ENCODE assay signal across 24 mouse cellular contexts in the genomic region with DNA sequence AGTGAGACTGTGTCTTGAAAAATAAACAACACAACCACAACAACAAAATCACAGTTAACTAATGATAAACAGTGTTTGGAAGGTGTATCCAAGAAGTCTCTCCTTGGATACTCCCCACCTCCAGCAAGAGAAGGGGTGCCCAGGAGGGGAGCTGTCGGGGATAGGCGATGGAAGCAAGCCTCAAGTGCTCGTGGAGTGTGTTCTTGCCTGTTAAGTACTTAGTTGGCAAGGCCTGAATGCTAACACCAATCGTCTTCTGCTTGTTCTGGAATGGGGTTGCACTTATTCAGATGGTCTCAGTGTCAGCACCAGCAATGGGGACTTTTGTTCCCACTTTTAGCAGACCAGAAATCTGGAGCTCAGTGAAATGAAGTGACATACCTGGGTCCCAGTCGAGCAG. TPM values are rescaled to one million over a fixed set of nuclear protein-coding genes. Genes with fewer than 3 reads are reported as not detected.
DNase-seq lines count a peak whose midpoint lies in the region; ATAC-seq and TF ChIP-seq lines count a peak whose summit lies in the region.
"Had no signal": no experiment of that assay in that cellular context is flagged by ENCODE, and none has a peak within 500 bp of the region (broad histone marks: within the 10 kb centered on the region; RNA-seq: fewer than 3 reads in every experiment).

No protein-coding gene starts in this region.

- H3K9me3 ChIP-seq in hindbrain, postnatal 0 days (ENCODE audit: low read length), result no peaks in the 10 kb centered on the region
- no peaks in the 10 kb centered on the region for H3K9me3 ChIP-seq in hindbrain, embryonic 14.5 days (ENCODE audit: control insufficient read depth, low read length)
- H3K9me3 ChIP-seq in midbrain, embryonic 13.5 days, result no peaks in the 10 kb centered on the region
- H3K9me3 ChIP-seq in midbrain, embryonic 11.5 days (ENCODE audit: control insufficient read depth, low read length), result no peaks in the 10 kb centered on the region
- H3K9me3 ChIP-seq in lung, postnatal 0 days (ENCODE audit: low read length), result no peaks in the 10 kb centered on the region
- H3K9me3 ChIP-seq in forebrain, embryonic 16.5 days (ENCODE audit: control insufficient read depth, low read length), result no peaks in the 10 kb centered on the region
- H3K9me3 ChIP-seq: embryonic facial prominence, embryonic 12.5 days; embryonic facial prominence, embryonic 15.5 days; heart, embryonic 10.5 days; heart, embryonic 13.5 days had no signal

- TF ChIP-seq EP300 in lung, postnatal 0 days (IDR thresholded peaks at IDR 0.05), result no peak

- no peak for ATAC-seq in hindbrain, postnatal 0 days
- ATAC-seq in hindbrain, embryonic 14.5 days (ENCODE audit: low FRiP score), result no peak
- no peak for ATAC-seq in midbrain, embryonic 13.5 days
- ATAC-seq in midbrain, embryonic 11.5 days (ENCODE audit: low FRiP score), result no peak
- peak; percentile 64 for ATAC-seq in lung, postnatal 0 days
- no peak for ATAC-seq in forebrain, embryonic 16.5 days
- ATAC-seq: CD4-positive, CD25-positive, alpha-beta regulatory T cell, adult 4 months; forebrain, embryonic 14.5 days; hindbrain, embryonic 16.5 days had no signal

- H3K27ac ChIP-seq in hindbrain, postnatal 0 days, result peak overlapping the region; percentile 48; the same call in 1 of the 2 replicates
- H3K27ac ChIP-seq in hindbrain, embryonic 14.5 days, result no peak overlapping the region
- 0 out of 2 replicates have a peak overlapping the region, but pooled peaks have one; percentile 21 for H3K27ac ChIP-seq in midbrain, embryonic 13.5 days
- H3K27ac ChIP-seq in midbrain, embryonic 11.5 days (ENCODE audit: low read depth, low read length), result no peak overlapping the region
- H3K27ac ChIP-seq in lung, postnatal 0 days (ENCODE audit: low read length), result no peak overlapping the region
- no peak overlapping the region for H3K27ac ChIP-seq in forebrain, embryonic 16.5 days (ENCODE audit: low read length)
- H3K27ac ChIP-seq: embryonic facial prominence, embryonic 12.5 days; embryonic facial prominence, embryonic 15.5 days; heart, adult 2 months; heart, embryonic 10.5 days had no signal

- DNase-seq in hindbrain, postnatal 0 days (ENCODE audit: low spot score), result no peak
- no peak for DNase-seq in hindbrain, embryonic 14.5 days (ENCODE audit: low spot score)
- DNase-seq in midbrain, embryonic 11.5 days (ENCODE audit: low spot score, missing footprints), result no peak
- peak; percentile 67 for DNase-seq in lung, postnatal 0 days (ENCODE audit: low spot score)
- DNase-seq in lung, postnatal 25 days (ENCODE audit: low spot score), result peak; percentile 45
- no peak for DNase-seq in frontal cortex, adult 2 months (ENCODE audit: extremely low spot score in 1 of 2, low spot score in 1 of 2)
- DNase-seq: adrenal gland, adult 2 months; adrenal gland, postnatal 14 days; cerebellum, adult 11 months; cerebellum, adult 9-11 months; gastrocnemius, postnatal 10 days; gastrocnemius, postnatal 36 days; heart, adult 2 months; heart, postnatal 14 days; heart, postnatal 4 days had no signal

- H3K4me3 ChIP-seq in hindbrain, postnatal 0 days (ENCODE audit: low read length), result no peak overlapping the region
- no peak overlapping the region for H3K4me3 ChIP-seq in hindbrain, embryonic 14.5 days (replicated peaks; ENCODE audit: low read length)
- H3K4me3 ChIP-seq in midbrain, embryonic 13.5 days (replicated peaks), result no peak overlapping the region
- H3K4me3 ChIP-seq in midbrain, embryonic 11.5 days (ENCODE audit: low read depth, low read length), result no peak overlapping the region
- H3K4me3 ChIP-seq in lung, postnatal 0 days (ENCODE audit: low read depth, low read length), result no peak overlapping the region
- H3K4me3 ChIP-seq in forebrain, embryonic 16.5 days (replicated peaks; ENCODE audit: low read length), result no peak overlapping the region
- H3K4me3 ChIP-seq: embryonic facial prominence, embryonic 12.5 days; embryonic facial prominence, embryonic 15.5 days; heart, adult 2 months; heart, embryonic 10.5 days; heart, embryonic 13.5 days had no signal

- H3K4me2 ChIP-seq in hindbrain, postnatal 0 days (ENCODE audit: low read depth, low read length), result no peak overlapping the region
- no peak overlapping the region for H3K4me2 ChIP-seq in hindbrain, embryonic 14.5 days (replicated peaks)
- H3K4me2 ChIP-seq in midbrain, embryonic 13.5 days (replicated peaks), result no peak overlapping the region
- H3K4me2 ChIP-seq in midbrain, embryonic 11.5 days, result no peak overlapping the region
- no peak overlapping the region for H3K4me2 ChIP-seq in lung, postnatal 0 days (replicated peaks; ENCODE audit: low read depth, low read length)
- no peak overlapping the region for H3K4me2 ChIP-seq in forebrain, embryonic 16.5 days (ENCODE audit: low read length)
- H3K4me2 ChIP-seq: embryonic facial prominence, embryonic 12.5 days; embryonic facial prominence, embryonic 15.5 days; heart, embryonic 13.5 days had no signal

- TF ChIP-seq CTCF in hindbrain, postnatal 0 days (IDR thresholded peaks at IDR 0.05; ENCODE audit: low read depth), result no peak
- peak; percentile 25; the same call in 1 of the 2 replicates for TF ChIP-seq CTCF in lung, postnatal 0 days (IDR thresholded peaks at IDR 0.05)

- 61% methylated on average over 5 of the region's 5 CpGs for WGBS in hindbrain, postnatal 0 days
- WGBS in hindbrain, embryonic 14.5 days, result 81% methylated on average over 5 of the region's 5 CpGs
- 78% methylated on average over 5 of the region's 5 CpGs for WGBS in midbrain, embryonic 13.5 days
- 92% methylated on average over 5 of the region's 5 CpGs for WGBS in midbrain, embryonic 11.5 days
- WGBS in lung, postnatal 0 days, result 53% methylated on average over 5 of the region's 5 CpGs
- WGBS in forebrain, embryonic 16.5 days, result 64% methylated on average over 5 of the region's 5 CpGs

- H3K4me1 ChIP-seq in hindbrain, postnatal 0 days (ENCODE audit: insufficient read depth, low read length), result peaks cover 10% of the 10 kb centered on the region
- peaks cover 32% of the 10 kb centered on the region for H3K4me1 ChIP-seq in hindbrain, embryonic 14.5 days (replicated peaks; ENCODE audit: control insufficient read depth, insufficient read depth, low read length)
- H3K4me1 ChIP-seq in midbrain, embryonic 13.5 days (replicated peaks), result peaks cover 62% of the 10 kb centered on the region
- no peaks in the 10 kb centered on the region for H3K4me1 ChIP-seq in midbrain, embryonic 11.5 days (ENCODE audit: control insufficient read depth, insufficient read depth, low read length)
- H3K4me1 ChIP-seq in lung, postnatal 0 days (ENCODE audit: insufficient read depth, low read depth, low read length), result peaks cover 6% of the 10 kb centered on the region; the same call in 1 of the 2 replicates
- H3K4me1 ChIP-seq in forebrain, embryonic 16.5 days (replicated peaks; ENCODE audit: control insufficient read depth, insufficient read depth, low read length), result peaks cover 18% of the 10 kb centered on the region

- no peak overlapping the region for H3K9ac ChIP-seq in hindbrain, postnatal 0 days (replicated peaks; ENCODE audit: low read length)
- no peak overlapping the region for H3K9ac ChIP-seq in hindbrain, embryonic 14.5 days
- H3K9ac ChIP-seq in midbrain, embryonic 13.5 days (replicated peaks), result no peak overlapping the region
- H3K9ac ChIP-seq in midbrain, embryonic 11.5 days (ENCODE audit: low read length), result no peak overlapping the region
- no peak overlapping the region for H3K9ac ChIP-seq in lung, postnatal 0 days (replicated peaks; ENCODE audit: low read depth)
- H3K9ac ChIP-seq in forebrain, embryonic 16.5 days (replicated peaks; ENCODE audit: low read depth, low read length), result no peak overlapping the region
- H3K9ac ChIP-seq: embryonic facial prominence, embryonic 12.5 days; embryonic facial prominence, embryonic 15.5 days; heart, embryonic 13.5 days had no signal

- H3K27me3 ChIP-seq in hindbrain, postnatal 0 days (ENCODE audit: insufficient read depth, low read length), result no peaks in the 10 kb centered on the region
- no peaks in the 10 kb centered on the region for H3K27me3 ChIP-seq in hindbrain, embryonic 14.5 days (ENCODE audit: control insufficient read depth, insufficient read depth, low read length)
- H3K27me3 ChIP-seq in midbrain, embryonic 13.5 days, result no peaks in the 10 kb centered on the region
- H3K27me3 ChIP-seq in midbrain, embryonic 11.5 days (ENCODE audit: control insufficient read depth, insufficient read depth, low read length), result no peaks in the 10 kb centered on the region
- H3K27me3 ChIP-seq in lung, postnatal 0 days (replicated peaks; ENCODE audit: insufficient read depth, low read length), result no peaks in the 10 kb centered on the region
- H3K27me3 ChIP-seq in forebrain, embryonic 16.5 days (replicated peaks; ENCODE audit: control insufficient read depth, insufficient read depth, low read length), result no peaks in the 10 kb centered on the region
- H3K27me3 ChIP-seq: embryonic facial prominence, embryonic 12.5 days; embryonic facial prominence, embryonic 15.5 days; heart, embryonic 13.5 days had no signal

- peaks cover 15% of the 10 kb centered on the region; the same call in 1 of the 2 replicates for H3K36me3 ChIP-seq in hindbrain, postnatal 0 days (ENCODE audit: insufficient read depth, low read length)
- peaks cover 38% of the 10 kb centered on the region for H3K36me3 ChIP-seq in hindbrain, embryonic 14.5 days (replicated peaks; ENCODE audit: control insufficient read depth, insufficient read depth)
- H3K36me3 ChIP-seq in midbrain, embryonic 13.5 days, result peaks cover 52% of the 10 kb centered on the region
- peaks cover 5% of the 10 kb centered on the region for H3K36me3 ChIP-seq in midbrain, embryonic 11.5 days (ENCODE audit: control insufficient read depth, insufficient read depth, low read length)
- peaks cover 8% of the 10 kb centered on the region; the same call in 1 of the 2 replicates for H3K36me3 ChIP-seq in lung, postnatal 0 days (ENCODE audit: insufficient read depth, low read length)
- 0 out of 2 replicates have a peak, but pooled peaks cover 2% of the 10 kb centered on the region for H3K36me3 ChIP-seq in forebrain, embryonic 16.5 days (ENCODE audit: control insufficient read depth, insufficient read depth)

RNA-seq across cellular contexts. Expression of gene Rai1, which starts 43.8 kb away (rescaled TPM):
- 70.0 and 90.2 TPM in 2 replicates for total RNA-seq in hindbrain, postnatal 0 days (2014; rRNA removed)
- polyA plus RNA-seq in hindbrain, postnatal 0 days (2015; fragmentation: Nextera tagmentation; extraction: Ambion mirVana), result 20.8 and 24.9 TPM in 2 replicates
- 34.1 and 39.1 TPM in 2 replicates for polyA plus RNA-seq in hindbrain, embryonic 14.5 days (2014; fragmentation: Nextera tagmentation; extraction: Ambion mirVana)
- polyA plus RNA-seq in midbrain, embryonic 13.5 days (2015; fragmentation: Nextera tagmentation; extraction: Ambion mirVana), result 32.7 and 33.8 TPM in 2 replicates
- 19.0 and 23.9 TPM in 2 replicates for polyA plus RNA-seq in midbrain, embryonic 11.5 days (2014; fragmentation: Nextera tagmentation; extraction: Ambion mirVana)
- polyA plus RNA-seq in lung, postnatal 0 days (2015; fragmentation: Nextera tagmentation; extraction: Ambion mirVana), result 13.5 and 16.2 TPM in 2 replicates
- polyA plus RNA-seq in frontal cortex, adult 2 months (2012; rRNA removed), result 47.8 and 53.3 TPM in 2 replicates
- polyA plus RNA-seq in forebrain, embryonic 16.5 days (2015; fragmentation: Nextera tagmentation; extraction: Ambion mirVana), result 30.2 and 30.3 TPM in 2 replicates

Comparison
In these comparisons a context has a peak if more than half of its experiments do, and no peak if none do; other contexts are left out.
1. H3K27ac ChIP-seq: peak in hindbrain, postnatal 0 days (single experiment) and midbrain, embryonic 13.5 days (single experiment); none in hindbrain, embryonic 14.5 days (single experiment), midbrain, embryonic 11.5 days (single experiment), lung, postnatal 0 days (single experiment) and forebrain, embryonic 16.5 days (single experiment).
2. DNase-seq: peak in lung, postnatal 0 days (single experiment) and lung, postnatal 25 days (single experiment); none in hindbrain, postnatal 0 days (single experiment), hindbrain, embryonic 14.5 days (single experiment), midbrain, embryonic 11.5 days (single experiment) and frontal cortex, adult 2 months (0 of 2).